Mouse (Mus musculus) heart, postnatal 14 days (tissue): Measurements from ENCODE around the gene Akap13. TPM values are rescaled to one million over a fixed set of nuclear protein-coding genes. Genes with fewer than 3 reads are reported as not detected.

Experiments
- DNase-seq, 2 experiments: peaks; one replicate each; pipeline ENCODE4 v3.0.0; 2021 to 2022
- intact Hi-C: fragments of 180-260 bp; cut with DNase I; formaldehyde crosslinking; loops from one replicate; pipeline ENCODE4 v1.15.1; 2025
- microRNA-seq, 2 experiments: library from miRNA; unstranded; fragments of <30 nt; microRNA quantifications; one replicate each; pipeline ENCODE4 v1.2.0; 2021 to 2022
- total RNA-seq, 2 experiments: library from RNA; stranded (reverse); gene quantifications; 2 replicates each; pipeline ENCODE4 v1.2.3; 2021

Gene Akap13
- total RNA-seq, 2 experiments from 2014 or later, result 76.2 to 80.5 TPM

- no peak for DNase-seq
- intact Hi-C loops, result no loop called here
Observed at GRCm38 (mm10) chr7:75796474-75796873, 341.1 kb downstream of the Akap13 start.

- intact Hi-C loops, result no loop called here
- no peak for DNase-seq
Observed at GRCm38 (mm10) chr7:75800530-75800929, 345.2 kb downstream of the Akap13 start.

GRCm38 (mm10) chr7:75801022-75801421 lies 345.7 kb downstream of the Akap13 start:
- no peak for DNase-seq
- intact Hi-C loops, result no loop called here

- intact Hi-C loops, result no loop called here
- DNase-seq, result no peak
Observed at GRCm38 (mm10) chr7:75801621-75802358, 346.5 kb downstream of the Akap13 start.

- no peak for DNase-seq
- intact Hi-C loops, result no loop called here
Observed at GRCm38 (mm10) chr7:75802887-75803286, 347.6 kb downstream of the Akap13 start.

Small RNA genes within 50 kb of the gene (microRNA-seq; reads per million reads assigned to microRNA genes)
- gene Gm23251, result 0 reads per million in 2 experiments

Other genes with a start within 250 kb of the Akap13 start
- under 1 TPM; 0.53 to 0.63 TPM for gene Sv2b, start 146.3 kb upstream of the Akap13 start, total RNA-seq